ENCODE assay signal across 18 mouse cellular contexts in the genomic region with DNA sequence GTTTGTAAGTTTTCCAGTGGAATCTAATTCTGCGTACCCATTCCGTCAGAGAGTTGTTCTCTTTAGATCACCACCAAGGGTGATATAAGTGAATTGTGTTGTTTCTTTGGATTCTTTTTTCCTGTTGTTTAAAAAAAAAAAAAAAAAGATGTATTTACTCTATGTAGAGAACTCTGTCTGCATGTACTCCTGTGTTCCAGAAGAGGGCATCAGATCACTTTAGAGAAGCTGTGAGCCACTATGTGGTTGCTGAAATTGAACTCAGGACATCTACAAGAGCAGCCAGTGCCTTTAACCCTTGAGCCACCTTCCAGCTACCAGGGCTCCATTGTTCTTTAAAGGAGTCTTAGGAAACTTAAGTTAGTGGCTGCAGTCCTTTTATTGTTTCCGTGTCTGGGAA. TPM values are rescaled to one million over a fixed set of nuclear protein-coding genes. Genes with fewer than 3 reads are reported as not detected.
DNase-seq lines count a peak whose midpoint lies in the region; ATAC-seq and TF ChIP-seq lines count a peak whose summit lies in the region.
"Had no signal": no experiment of that assay in that cellular context is flagged by ENCODE, and none has a peak within 500 bp of the region (broad histone marks: within the 10 kb centered on the region; RNA-seq: fewer than 3 reads in every experiment).

No protein-coding gene starts in this region.

- peak; percentile 55 for TF ChIP-seq CTCF in kidney, postnatal 0 days (IDR thresholded peaks at IDR 0.05; ENCODE audit: low read depth)

- H3K27me3 ChIP-seq in embryonic facial prominence, embryonic 11.5 days (ENCODE audit: control insufficient read depth, insufficient read depth, low read length): no peaks in the 10 kb centered on the region
- no peaks in the 10 kb centered on the region for H3K27me3 ChIP-seq in embryonic facial prominence, embryonic 10.5 days (replicated peaks; ENCODE audit: low read depth, poor library complexity, severe bottlenecking)
- H3K27me3 ChIP-seq in kidney, postnatal 0 days (ENCODE audit: insufficient read depth, low read length): no peaks in the 10 kb centered on the region
- no peaks in the 10 kb centered on the region for H3K27me3 ChIP-seq in kidney, embryonic 15.5 days
- H3K27me3 ChIP-seq: midbrain, embryonic 12.5 days had no signal

- H3K27ac ChIP-seq in embryonic facial prominence, embryonic 11.5 days (replicated peaks; ENCODE audit: low read depth, low read length): no peak overlapping the region
- no peak overlapping the region for H3K27ac ChIP-seq in embryonic facial prominence, embryonic 10.5 days (replicated peaks)
- H3K27ac ChIP-seq in kidney, postnatal 0 days: no peak overlapping the region
- no peak overlapping the region for H3K27ac ChIP-seq in kidney, embryonic 15.5 days
- H3K27ac ChIP-seq: midbrain, embryonic 12.5 days had no signal

- H3K4me2 ChIP-seq in embryonic facial prominence, embryonic 11.5 days (ENCODE audit: low read depth, low read length): no peak overlapping the region
- no peak overlapping the region for H3K4me2 ChIP-seq in kidney, postnatal 0 days (ENCODE audit: low read length)
- no peak overlapping the region for H3K4me2 ChIP-seq in kidney, embryonic 15.5 days
- H3K4me2 ChIP-seq: heart, embryonic 11.5 days; liver, embryonic 11.5 days; midbrain, embryonic 12.5 days had no signal

- DNase-seq in embryonic facial prominence, embryonic 11.5 days (ENCODE audit: low spot score): peak; percentile 18
- DNase-seq in embryonic facial prominence, embryonic 10.5 days (ENCODE audit: low spot score): no peak
- DNase-seq in kidney, postnatal 0 days (ENCODE audit: low spot score): no peak
- DNase-seq in 3T3-L1 (ENCODE audit: low read depth, low spot score): peak; percentile 12
- peak; percentile 39 for DNase-seq in R1 (ENCODE audit: low read depth, low spot score)
- DNase-seq in right cerebral cortex, adult 2 months (ENCODE audit: low spot score in 2 of 2): no peak
- no peak for DNase-seq in adrenal gland, adult 8-10 months
- DNase-seq: cerebellum, adult 11 months; gastrocnemius, postnatal 10 days; kidney, postnatal 14 days; left cerebral cortex, postnatal 4 days; right cerebral cortex, postnatal 14 days; thymus, postnatal 25 days had no signal

- H3K4me3 ChIP-seq in embryonic facial prominence, embryonic 11.5 days (ENCODE audit: low read depth, low read length): no peak overlapping the region
- H3K4me3 ChIP-seq in embryonic facial prominence, embryonic 10.5 days: no peak overlapping the region
- no peak overlapping the region for H3K4me3 ChIP-seq in kidney, postnatal 0 days (replicated peaks; ENCODE audit: low read depth, low read length)
- H3K4me3 ChIP-seq in kidney, embryonic 15.5 days (replicated peaks): no peak overlapping the region
- H3K4me3 ChIP-seq: midbrain, embryonic 12.5 days had no signal

- H3K4me1 ChIP-seq in embryonic facial prominence, embryonic 11.5 days (ENCODE audit: control insufficient read depth, insufficient read depth, low read length): no peaks in the 10 kb centered on the region
- H3K4me1 ChIP-seq in embryonic facial prominence, embryonic 10.5 days: no peaks in the 10 kb centered on the region
- H3K4me1 ChIP-seq in kidney, postnatal 0 days (replicated peaks; ENCODE audit: insufficient read depth, low read length): no peaks in the 10 kb centered on the region
- H3K4me1 ChIP-seq in kidney, embryonic 15.5 days: no peaks in the 10 kb centered on the region
- H3K4me1 ChIP-seq: midbrain, embryonic 12.5 days had no signal

- no peak overlapping the region for H3K9ac ChIP-seq in embryonic facial prominence, embryonic 11.5 days (replicated peaks; ENCODE audit: low read length)
- H3K9ac ChIP-seq in kidney, postnatal 0 days (ENCODE audit: low read depth, low read length): no peak overlapping the region
- no peak overlapping the region for H3K9ac ChIP-seq in kidney, embryonic 15.5 days
- H3K9ac ChIP-seq: midbrain, embryonic 12.5 days had no signal

- no peaks in the 10 kb centered on the region; the same call in 1 of the 2 replicates for H3K36me3 ChIP-seq in embryonic facial prominence, embryonic 11.5 days (replicated peaks; ENCODE audit: control insufficient read depth, insufficient read depth, low read depth, low read length)
- H3K36me3 ChIP-seq in embryonic facial prominence, embryonic 10.5 days (replicated peaks): peaks cover 22% of the 10 kb centered on the region
- no peaks in the 10 kb centered on the region for H3K36me3 ChIP-seq in kidney, postnatal 0 days (ENCODE audit: insufficient read depth, low read length)
- peaks cover 11% of the 10 kb centered on the region for H3K36me3 ChIP-seq in kidney, embryonic 15.5 days

- no peaks in the 10 kb centered on the region for H3K9me3 ChIP-seq in embryonic facial prominence, embryonic 11.5 days (replicated peaks; ENCODE audit: control insufficient read depth, low read length)
- H3K9me3 ChIP-seq in embryonic facial prominence, embryonic 10.5 days: no peaks in the 10 kb centered on the region
- H3K9me3 ChIP-seq in kidney, postnatal 0 days (replicated peaks; ENCODE audit: low read length): no peaks in the 10 kb centered on the region
- no peaks in the 10 kb centered on the region for H3K9me3 ChIP-seq in kidney, embryonic 15.5 days (replicated peaks)
- H3K9me3 ChIP-seq: midbrain, embryonic 12.5 days had no signal

- ATAC-seq in embryonic facial prominence, embryonic 11.5 days (replicated peaks; ENCODE audit: insufficient number of reproducible peaks, low FRiP score, low TSS enrichment, low read depth): no peak
- ATAC-seq in kidney, postnatal 0 days (replicated peaks; ENCODE audit: low FRiP score, low read depth): no peak
- no peak for ATAC-seq in kidney, embryonic 15.5 days (replicated peaks; ENCODE audit: low FRiP score)
- ATAC-seq: forebrain, embryonic 16.5 days had no signal

- WGBS in embryonic facial prominence, embryonic 11.5 days: 85% methylated on average over 3 of the region's 3 CpGs
- 87% methylated on average over 3 of the region's 3 CpGs for WGBS in embryonic facial prominence, embryonic 10.5 days
- 79% methylated on average over 3 of the region's 3 CpGs for WGBS in kidney, postnatal 0 days
- 88% methylated on average over 3 of the region's 3 CpGs for WGBS in kidney, embryonic 15.5 days

RNA-seq across cellular contexts. Expression of a gene that starts 48.5 kb away (rescaled TPM):
- polyA plus RNA-seq in embryonic facial prominence, embryonic 11.5 days (2014; fragmentation: Nextera tagmentation; extraction: Ambion mirVana): 28.9 and 30.5 TPM in 2 replicates
- polyA plus RNA-seq in embryonic facial prominence, embryonic 10.5 days (2016; fragmentation: Nextera tagmentation; extraction: Ambion mirVana): 46.8 and 46.9 TPM in 2 replicates
- 12.3 and 13.9 TPM in 2 replicates for polyA plus RNA-seq in kidney, postnatal 0 days (2015; fragmentation: Nextera tagmentation; extraction: Ambion mirVana)
- polyA plus RNA-seq in kidney, embryonic 15.5 days (2015; fragmentation: Nextera tagmentation; extraction: Ambion mirVana): 28.2 and 30.2 TPM in 2 replicates
- total RNA-seq in adrenal gland, adult 8-10 months (2022): 10 to 100 TPM; 44.6 to 64.3 (median 51.3) TPM

Comparison
In these comparisons a context has a peak if more than half of its experiments do, and no peak if none do; other contexts are left out.
1. DNase-seq: peak in embryonic facial prominence, embryonic 11.5 days (single experiment), 3T3-L1 (single experiment) and R1 (single experiment); none in embryonic facial prominence, embryonic 10.5 days (single experiment), kidney, postnatal 0 days (single experiment), right cerebral cortex, adult 2 months (0 of 2) and adrenal gland, adult 8-10 months (single experiment).